Comparison of ENCODE assay signal across 28 mouse cellular contexts in the genomic region with DNA sequence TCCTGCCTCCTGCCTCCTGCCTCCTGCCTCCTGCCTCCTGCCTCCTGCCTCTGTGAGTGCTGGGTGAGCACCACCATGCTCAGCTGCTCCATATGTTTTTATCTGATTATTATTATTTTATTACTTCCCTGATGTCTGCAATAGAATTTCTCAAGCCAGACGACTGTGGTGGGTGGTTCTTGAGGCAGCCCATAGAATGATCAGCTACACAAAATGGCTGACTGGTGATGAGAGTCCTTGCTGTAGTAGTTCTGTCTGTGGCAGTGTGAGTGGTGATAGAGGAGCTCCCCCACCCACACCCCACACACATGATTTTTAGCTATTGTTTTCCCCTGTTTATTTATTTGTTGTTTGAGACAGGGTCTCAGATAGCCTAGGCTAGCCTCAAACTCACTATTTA.
"Had no signal": no experiment of that assay in that cellular context is flagged by ENCODE, and none has a peak within 500 bp of the region (broad histone marks: within the 10 kb centered on the region; RNA-seq: fewer than 3 reads in every experiment).

No protein-coding gene starts in this region.

- H3K4me1 ChIP-seq: embryonic facial prominence, embryonic 12.5 days; embryonic facial prominence, embryonic 15.5 days; forebrain, embryonic 10.5 days; forebrain, embryonic 12.5 days; forebrain, embryonic 13.5 days; forebrain, embryonic 15.5 days had no signal

- DNase-seq: cerebellum, adult 2 months; cerebellum, adult 8-10 months; cerebellum, adult 9-10 months; cerebellum, adult 9-11 months; cerebellum, postnatal 10 days; cerebellum, postnatal 14 days; cerebellum, postnatal 25 days; cerebellum, postnatal 36 days; embryo, embryonic 11 days; forebrain, postnatal 0 days; gastrocnemius, adult 2 months; gastrocnemius, postnatal 10 days; gastrocnemius, postnatal 14 days; gastrocnemius, postnatal 25 days; gastrocnemius, postnatal 36 days; heart, adult 18-20 months; heart, adult 2 months had no signal

- H3K4me3 ChIP-seq: embryonic facial prominence, embryonic 10.5 days; embryonic facial prominence, embryonic 12.5 days; embryonic facial prominence, embryonic 13.5 days; embryonic facial prominence, embryonic 15.5 days; erythroblast, embryonic 14.5 days; forebrain, embryonic 10.5 days; forebrain, embryonic 12.5 days; forebrain, embryonic 13.5 days; forebrain, embryonic 15.5 days; gastrocnemius, adult 2 months; heart, adult 2 months had no signal

- H3K27me3 ChIP-seq: embryonic facial prominence, embryonic 12.5 days; embryonic facial prominence, embryonic 13.5 days; embryonic facial prominence, embryonic 15.5 days; forebrain, embryonic 13.5 days; forebrain, embryonic 15.5 days had no signal

- ATAC-seq: forebrain, embryonic 13.5 days; forebrain, embryonic 14.5 days; forebrain, embryonic 15.5 days; forebrain, embryonic 16.5 days; forebrain, postnatal 0 days had no signal

- H3K27ac ChIP-seq: embryonic facial prominence, embryonic 10.5 days; embryonic facial prominence, embryonic 12.5 days; embryonic facial prominence, embryonic 13.5 days; embryonic facial prominence, embryonic 15.5 days; forebrain, embryonic 10.5 days; forebrain, embryonic 12.5 days; forebrain, embryonic 13.5 days; forebrain, embryonic 15.5 days; gastrocnemius, adult 2 months; heart, adult 2 months had no signal

- H3K9me3 ChIP-seq: embryonic facial prominence, embryonic 10.5 days; embryonic facial prominence, embryonic 12.5 days; embryonic facial prominence, embryonic 13.5 days; embryonic facial prominence, embryonic 15.5 days; forebrain, embryonic 10.5 days; forebrain, embryonic 13.5 days; forebrain, embryonic 15.5 days had no signal

- H3K36me3 ChIP-seq: embryonic facial prominence, embryonic 10.5 days; embryonic facial prominence, embryonic 12.5 days; embryonic facial prominence, embryonic 13.5 days; embryonic facial prominence, embryonic 15.5 days; forebrain, embryonic 10.5 days; forebrain, embryonic 12.5 days; forebrain, embryonic 15.5 days had no signal

- H3K4me2 ChIP-seq: embryonic facial prominence, embryonic 12.5 days; embryonic facial prominence, embryonic 13.5 days; embryonic facial prominence, embryonic 15.5 days; forebrain, embryonic 12.5 days; forebrain, embryonic 13.5 days; forebrain, embryonic 15.5 days had no signal

- H3K9ac ChIP-seq: embryonic facial prominence, embryonic 12.5 days; embryonic facial prominence, embryonic 13.5 days; embryonic facial prominence, embryonic 15.5 days; forebrain, embryonic 12.5 days; forebrain, embryonic 13.5 days; forebrain, embryonic 15.5 days; forebrain, postnatal 0 days had no signal
